Mouse (Mus musculus) right cerebral cortex, postnatal 36 days (tissue): ENCODE measurements at regions not wholly inside any gene's neighbourhood (a gene's known extent, or its start where the extent isn't known, plus 50 kb on each side); places are given as distances from the start of the nearest gene placed in this dataset.
A peak's percentile ranks its signal among the peaks of the same experiment; 100 is the strongest.
"Not testable (repeated sequence)": the region's sequence is repeated elsewhere in the genome, so short reads cannot be mapped to it uniquely, and the experiment has no call there.

Experiments used
- DNase-seq, 2 experiments: peaks; one replicate each; pipeline ENCODE4 v3.0.0; 2022; ENCODE audit warnings: low spot score in 2 of 2, mixed read lengths in 1 of 2

- no peak for DNase-seq
Observed at GRCm38 (mm10) chr12:15122586-15123212, 694.0 kb downstream of the Trib2 start.

- no peak for DNase-seq
Observed at GRCm38 (mm10) chr12:15115556-15115955, 701.2 kb downstream of the Trib2 start.

GRCm38 (mm10) chr12:15114793-15115192, 701.9 kb downstream of the Trib2 start:
- no peak for DNase-seq

DNA sequence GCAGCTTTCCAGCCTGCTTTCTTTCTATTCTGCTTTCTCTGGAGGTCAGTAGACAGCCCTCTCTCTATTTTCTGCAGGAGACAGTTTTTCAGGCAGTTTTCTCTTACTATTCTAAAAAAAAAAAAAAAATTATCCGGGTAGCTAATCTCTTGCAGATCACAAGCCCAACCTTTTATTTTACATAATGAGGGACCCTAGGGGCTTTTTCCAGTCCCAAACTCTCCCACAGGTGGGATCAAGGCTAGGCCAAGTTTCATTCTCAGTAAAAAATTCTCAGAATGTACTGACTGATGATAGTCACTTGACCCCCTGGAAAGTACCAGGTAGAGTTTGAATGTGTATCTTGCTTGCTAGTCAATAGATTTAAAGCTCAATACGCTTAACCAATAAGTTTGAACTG, 705.7 kb downstream of the Trib2 start:
- DNase-seq, result no peak

GRCm38 (mm10) chr12:15104876-15105275, 711.8 kb downstream of the Trib2 start:
- DNase-seq, result no peak

GRCm38 (mm10) chr12:15078615-15079014, 738.1 kb downstream of the Trib2 start:
- DNase-seq, result peak in 1 of 2 experiments; percentile 3

DNA sequence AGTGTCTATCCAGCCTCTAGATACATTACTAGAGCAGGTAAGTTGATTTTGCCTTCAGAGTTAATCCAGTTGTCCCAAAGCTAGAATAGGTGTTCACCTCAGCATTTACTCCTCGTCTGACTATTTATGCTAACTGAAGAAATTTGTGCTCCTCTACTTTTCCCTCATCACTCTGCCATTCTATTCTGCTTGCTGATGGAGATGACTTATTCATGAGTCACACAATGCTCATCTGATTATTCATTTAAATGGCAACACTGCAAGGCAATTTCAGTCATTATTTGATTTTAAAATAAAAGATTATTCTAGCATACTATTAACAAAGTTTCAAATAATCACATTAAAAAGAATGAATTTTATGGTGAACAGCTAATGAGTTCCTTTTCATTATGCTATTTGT, 752.4 kb downstream of the Trib2 start:
- no peak for DNase-seq

- no peak for DNase-seq
Observed at GRCm38 (mm10) chr12:15051387-15051786, 765.3 kb downstream of the Trib2 start.

GRCm38 (mm10) chr12:15043264-15043663, 773.5 kb downstream of the Trib2 start:
- no peak for DNase-seq

- no peak for DNase-seq
Observed at GRCm38 (mm10) chr12:15011091-15011490, 805.6 kb downstream of the Trib2 start.

DNA sequence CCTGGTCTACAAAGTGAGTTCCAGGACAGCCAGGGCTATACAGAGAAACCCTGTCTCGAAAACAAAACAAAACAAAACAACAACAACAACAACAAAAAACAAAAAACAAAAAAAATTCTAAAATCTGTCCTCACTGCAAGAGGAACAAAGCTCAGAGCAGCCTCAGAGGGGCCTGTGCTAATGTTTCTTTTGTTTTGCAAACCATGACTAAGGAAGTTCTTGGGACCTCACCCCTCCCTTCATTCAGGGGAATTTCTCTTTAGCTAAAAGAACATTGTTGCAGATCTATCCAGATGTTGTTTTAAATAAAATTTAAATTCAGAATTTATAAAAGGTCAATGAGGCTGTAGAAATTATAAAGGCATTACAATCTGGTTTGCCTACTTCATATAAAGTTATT, 814.3 kb downstream of the Trib2 start:
- DNase-seq, result not testable (repeated sequence)
